Mouse (Mus musculus): Measurements from ENCODE around the gene C2cd2l. TPM values are rescaled to one million over a fixed set of nuclear protein-coding genes. Genes with fewer than 3 reads are reported as not detected.
"Not testable (repeated sequence)": the region's sequence is repeated elsewhere in the genome, so short reads cannot be mapped to it uniquely, and the experiment has no call there.

C2cd2l gene
- 100 to 1,000 TPM; 108 to 115 TPM for total RNA-seq (2021)
- long read RNA-seq, full-length matches to known transcripts = 16 of 56 reads
- long read RNA-seq, partial matches to known transcripts = 30 of 56 reads
- long read RNA-seq, other reads (novel, unspliced or antisense) = 10 of 56 reads

- peak; percentile 82 to 90 for DNase-seq (ENCODE audit: low spot score in 2 of 2)
Observed at GRCm38 (mm10) chr9:44319887-44320798, at the start of gene C2cd2l. TSS of gene C2cd2l (minus strand) at chr9:44320285.

DNA sequence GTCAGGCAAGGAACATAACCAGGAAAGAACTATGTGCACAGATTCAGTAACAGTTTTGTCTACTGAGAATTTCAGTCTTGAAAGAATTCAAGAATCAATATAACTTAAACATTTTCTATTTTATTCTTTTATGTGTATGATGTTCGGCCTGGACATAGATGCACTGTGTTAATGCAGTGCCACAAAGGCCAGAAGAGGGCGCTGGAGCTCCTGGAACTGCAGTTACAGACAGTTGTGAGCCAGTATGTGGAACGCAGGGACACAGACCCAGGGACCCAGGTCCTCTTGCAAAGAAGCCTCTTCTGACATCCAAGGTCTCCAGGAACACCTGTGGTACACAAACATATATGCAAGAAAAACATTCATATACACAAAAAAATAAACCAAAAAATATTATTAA is 44.4 kb upstream of the C2cd2l start:
- DNase-seq (ENCODE audit: low spot score in 2 of 2) = no peak

GRCm38 (mm10) chr9:44361931-44362330 is 41.8 kb upstream of the C2cd2l start:
- DNase-seq (ENCODE audit: low spot score in 2 of 2) = not testable (repeated sequence)

GRCm38 (mm10) chr9:44361190-44361917 is 41.3 kb upstream of the C2cd2l start, which contains the start of gene Vps11:
TSS of gene Vps11 (minus strand) at chr9:44361670.
- peak; percentile 94 to 95 for DNase-seq (ENCODE audit: low spot score in 2 of 2)

GRCm38 (mm10) chr9:44357207-44357606 is 37.1 kb upstream of the C2cd2l start:
- DNase-seq (ENCODE audit: low spot score in 2 of 2) = no peak

- no peak for DNase-seq (ENCODE audit: low spot score in 2 of 2)
Observed at GRCm38 (mm10) chr9:44353142-44353541, 33.1 kb upstream of the C2cd2l start.

DNA sequence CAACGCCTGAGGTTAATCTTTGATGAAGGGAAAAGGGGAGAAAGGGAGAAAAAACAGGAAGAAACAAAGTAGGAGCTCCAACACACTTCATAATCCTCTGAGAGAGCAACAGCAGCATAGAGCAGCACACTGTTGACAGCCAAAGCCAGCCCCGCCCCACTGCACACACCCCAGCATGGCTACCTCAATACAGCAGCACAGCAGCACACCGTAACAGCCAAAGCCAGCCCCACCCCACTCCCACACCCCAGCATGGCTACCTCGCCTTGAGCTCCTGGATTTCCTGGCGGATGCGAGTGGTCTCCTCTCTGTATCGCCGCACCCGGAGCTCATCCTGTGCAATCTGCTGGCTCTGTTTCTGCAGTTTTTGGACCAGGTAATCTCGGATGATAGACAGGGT is 32.3 kb upstream of the C2cd2l start:
- DNase-seq (ENCODE audit: low spot score in 2 of 2) = no peak

DNA sequence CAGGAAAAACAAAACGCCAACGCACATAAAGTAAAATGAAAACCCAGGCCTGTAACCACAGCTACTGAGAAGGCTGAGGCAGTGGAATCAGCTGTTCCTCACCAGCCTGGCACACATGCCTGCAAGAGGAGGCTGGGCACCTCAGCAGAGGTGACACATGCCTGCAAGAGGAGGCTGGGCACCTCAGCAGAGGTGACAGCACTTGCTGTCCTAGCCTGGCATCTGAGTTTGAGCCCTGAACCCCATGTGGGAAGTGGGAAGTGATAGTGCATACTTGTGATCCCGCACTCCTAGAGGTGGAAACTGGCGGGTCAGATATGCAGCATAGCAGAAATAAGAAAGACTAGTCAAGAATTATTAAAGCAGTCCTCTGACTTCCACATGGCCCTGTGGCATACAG is 31.3 kb upstream of the C2cd2l start:
- no peak for DNase-seq (ENCODE audit: low spot score in 2 of 2)

GRCm38 (mm10) chr9:44348546-44348945 is 28.5 kb upstream of the C2cd2l start:
- DNase-seq (ENCODE audit: low spot score in 2 of 2) = no peak

- no peak for DNase-seq (ENCODE audit: low spot score in 2 of 2)
Observed at GRCm38 (mm10) chr9:44347621-44348020, 27.5 kb upstream of the C2cd2l start.

- DNase-seq (ENCODE audit: low spot score in 2 of 2) = no peak
Observed at GRCm38 (mm10) chr9:44347166-44347565, 27.1 kb upstream of the C2cd2l start.

GRCm38 (mm10) chr9:44345570-44346433 is 25.7 kb upstream of the C2cd2l start:
- no peak for DNase-seq (ENCODE audit: low spot score in 2 of 2)

- peak; percentile 83 to 87 for DNase-seq (ENCODE audit: low spot score in 2 of 2)
Observed at GRCm38 (mm10) chr9:44343781-44344421, 23.8 kb upstream of the C2cd2l start, which contains the start of gene Hmbs. TSS of gene Hmbs (minus strand) at chr9:44344228.

- DNase-seq (ENCODE audit: low spot score in 2 of 2) = no peak
Observed at GRCm38 (mm10) chr9:44343290-44343689, 23.2 kb upstream of the C2cd2l start.

DNA sequence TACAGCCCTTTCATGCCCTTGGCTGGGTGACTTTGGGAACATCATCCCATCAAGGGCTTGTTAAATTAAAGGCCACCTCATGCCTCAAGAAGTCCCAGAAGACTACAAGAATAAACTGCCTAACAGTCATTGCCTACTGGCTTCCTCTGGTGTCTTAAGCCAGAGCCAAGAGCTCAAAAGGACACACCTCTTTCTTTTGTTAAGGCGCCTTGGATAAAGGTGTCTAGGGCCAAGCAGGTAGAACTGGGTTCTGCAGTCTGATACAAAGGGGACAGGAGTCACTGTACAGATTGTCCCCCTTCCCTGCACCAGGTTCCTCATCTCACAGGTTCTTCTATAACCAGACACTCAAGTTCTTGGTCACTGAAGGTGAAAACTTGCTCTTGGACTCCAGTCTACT is 22.5 kb upstream of the C2cd2l start:
- no peak for DNase-seq (ENCODE audit: low spot score in 2 of 2)

- DNase-seq (ENCODE audit: low spot score in 2 of 2) = no peak
Observed at GRCm38 (mm10) chr9:44342173-44342572, 22.1 kb upstream of the C2cd2l start.

- no peak for DNase-seq (ENCODE audit: low spot score in 2 of 2)
Observed at GRCm38 (mm10) chr9:44341487-44341886, 21.4 kb upstream of the C2cd2l start.

DNA sequence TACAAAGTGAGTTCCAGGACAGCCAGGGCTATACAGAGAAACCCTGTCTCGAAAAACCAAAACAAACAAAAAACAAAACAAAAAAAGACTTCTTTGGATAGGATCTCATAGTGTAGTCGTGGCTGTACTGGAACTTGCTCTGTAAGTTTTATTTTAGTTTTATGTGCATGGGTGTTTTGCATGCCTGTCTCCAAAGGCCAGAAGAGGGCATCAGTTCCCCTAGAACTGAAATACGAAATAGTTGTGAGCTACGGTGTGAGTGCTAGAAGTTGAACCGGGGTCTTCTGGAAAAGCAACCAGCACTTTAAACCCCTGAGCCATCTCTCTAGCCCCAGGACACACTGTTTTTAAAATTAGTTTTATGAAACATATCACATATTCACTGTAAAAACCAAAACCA is 18.5 kb upstream of the C2cd2l start:
- no peak for DNase-seq (ENCODE audit: low spot score in 2 of 2)

DNA sequence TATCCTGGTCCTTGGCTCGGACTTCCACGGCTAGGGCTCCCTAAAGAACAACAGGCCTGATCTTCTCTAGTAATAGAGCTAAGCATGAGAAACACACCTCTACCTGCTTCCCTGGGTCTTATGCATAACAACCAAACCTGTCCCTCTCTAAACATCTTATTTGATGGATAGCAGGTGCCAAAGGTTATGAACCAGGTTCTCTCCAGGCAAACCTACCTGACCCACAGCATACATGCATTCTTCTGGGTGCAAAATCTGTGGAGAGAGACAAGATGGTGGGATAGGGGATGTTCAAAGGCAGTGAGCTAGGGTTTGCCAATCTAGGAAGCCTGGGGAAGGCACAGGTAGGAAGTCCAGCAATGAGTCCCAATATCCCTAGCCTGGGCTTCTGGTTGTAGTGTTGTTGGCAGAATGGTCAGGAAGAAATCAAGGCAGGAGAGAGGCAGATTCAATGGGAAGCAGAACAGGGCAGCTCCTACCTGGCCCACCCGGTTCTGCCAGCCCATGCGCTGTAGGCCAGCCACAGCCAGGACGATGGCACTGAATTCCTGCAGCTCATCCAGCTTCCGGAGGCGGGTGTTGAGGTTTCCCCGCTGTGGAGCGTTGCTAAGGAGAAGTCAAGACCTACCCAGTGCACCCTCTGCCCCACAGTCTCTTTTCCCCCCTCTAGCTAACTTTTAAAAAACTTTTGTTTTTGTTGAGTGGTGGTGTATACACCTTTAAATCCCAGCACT is 17.5 kb upstream of the C2cd2l start:
- DNase-seq (ENCODE audit: low spot score in 2 of 2) = no peak

- DNase-seq (ENCODE audit: low spot score in 2 of 2) = no peak
Observed at GRCm38 (mm10) chr9:44336964-44337363, 16.9 kb upstream of the C2cd2l start.

All from layer of hippocampus, postnatal 10 days (tissue).